Mouse (Mus musculus) liver, embryonic 16.5 days (tissue): ENCODE data around the gene Snx18. TPM values are rescaled to one million over a fixed set of nuclear protein-coding genes. Genes with fewer than 3 reads are reported as not detected.

Experiments used
- ATAC-seq: fragments of 200-750 bp; cut with Nextera tagmentation; 2 replicates; pipeline ENCODE4 v1.8.0; 2017; ENCODE audit warnings: low read depth, mild to moderate bottlenecking, moderate number of reproducible peaks, moderate library complexity
- H3K27ac ChIP-seq: fragments of 300-500 bp; sonication (generic); 2 replicates; pipeline ENCODE4 v1.5.1; 2014; ENCODE audit warnings: mild to moderate bottlenecking, low read length
- H3K27me3 ChIP-seq: fragments of 300-500 bp; sonication (generic); 2 replicates; pipeline ENCODE4 v1.6.1; 2014; ENCODE audit warnings: low read depth, low read length, mixed read lengths; ENCODE audit not compliant: control insufficient read depth, insufficient read depth
- H3K36me3 ChIP-seq: fragments of 300-500 bp; sonication (generic); 2 replicates; pipeline ENCODE4 v1.6.1; 2014; ENCODE audit warnings: mild to moderate bottlenecking; ENCODE audit not compliant: control insufficient read depth, insufficient read depth
- H3K4me1 ChIP-seq: fragments of 300-500 bp; sonication (generic); 2 replicates; pipeline ENCODE4 v1.6.1; 2014; ENCODE audit warnings: low read depth, low read length, mixed read lengths; ENCODE audit not compliant: control insufficient read depth
- H3K4me2 ChIP-seq: fragments of 300-500 bp; sonication (generic); 2 replicates; pipeline ENCODE4 v1.6.1; 2014; ENCODE audit warnings: low read depth, low read length, mixed read lengths
- H3K4me3 ChIP-seq: fragments of 300-500 bp; sonication (generic); 2 replicates; pipeline ENCODE4 v1.5.1; 2014; ENCODE audit warnings: low read depth, mild to moderate bottlenecking, low read length
- H3K9ac ChIP-seq: fragments of 300-500 bp; sonication (generic); 2 replicates; pipeline ENCODE4 v1.6.1; 2014; ENCODE audit warnings: low read depth, low read length
- H3K9me3 ChIP-seq: fragments of 300-500 bp; sonication (generic); replicated peaks from 2 replicates; pipeline ENCODE4 v1.6.1; 2016; ENCODE audit warnings: low read length; ENCODE audit not compliant: control insufficient read depth
- WGBS: fragments of 180-500 bp; shearing (Covaris S2); extraction: QIAGEN DNeasy Blood & Tissue Kit; methylation state at CpG from one replicate; pipeline ENCODE4 v1.1.7; 2014; ENCODE audit not compliant: insufficient replicate concordance; 5-methylcytosine and 5-hydroxymethylcytosine counted together
- polyA plus RNA-seq: library from polyadenylated mRNA; unstranded; fragments of >200 nt; fragmentation: Nextera tagmentation; extraction: Ambion mirVana; gene quantifications from 2 replicates; pipeline ENCODE4 v1.2.1, GENCODE M21; 2015

Snx18 gene
- polyA plus RNA-seq, 1 experiment from 2014 or later = 4.7 TPM

GRCm38 (mm10) chr13:113547807-113548426 is 70.4 kb downstream of the Snx18 start:
- no peak overlapping the region for H3K4me2 ChIP-seq
- no peak overlapping the region for H3K4me3 ChIP-seq
- ATAC-seq = no peak
- H3K9ac ChIP-seq = no peak overlapping the region
- H3K9me3 ChIP-seq = no peaks in the 10 kb centered on the region
- no peak overlapping the region for H3K27ac ChIP-seq
- no peaks in the 10 kb centered on the region for H3K4me1 ChIP-seq
- no peaks in the 10 kb centered on the region for H3K27me3 ChIP-seq
- 61% methylated on average over 8 of the region's 8 CpGs for WGBS
- H3K36me3 ChIP-seq = no peaks in the 10 kb centered on the region

GRCm38 (mm10) chr13:113542374-113542773 is 76.0 kb downstream of the Snx18 start:
- H3K4me1 ChIP-seq = no peaks in the 10 kb centered on the region
- H3K27ac ChIP-seq = no peak overlapping the region
- H3K9me3 ChIP-seq = no peaks in the 10 kb centered on the region
- no peak overlapping the region for H3K9ac ChIP-seq
- no peaks in the 10 kb centered on the region for H3K27me3 ChIP-seq
- no peaks in the 10 kb centered on the region for H3K36me3 ChIP-seq
- ATAC-seq = no peak
- WGBS = 63% methylated on average over 6 of the region's 6 CpGs
- no peak overlapping the region for H3K4me3 ChIP-seq
- H3K4me2 ChIP-seq = no peak overlapping the region

Other genes starting within 250 kb of the Snx18 start
- 0.35 and 0.70 TPM in 2 replicates for gene Hspb3, start 45.1 kb upstream of the Snx18 start, polyA plus RNA-seq
- 2.8 and 2.9 TPM in 2 replicates for gene Arl15, start 175.9 kb upstream of the Snx18 start, polyA plus RNA-seq